Mouse (Mus musculus) CH12.LX (cell line): ENCODE results near the gene Atp5d. TPM values are rescaled to one million over a fixed set of nuclear protein-coding genes. Genes with fewer than 3 reads are reported as not detected.

ENCODE experiments used
- DNase-seq: peaks from one replicate; pipeline ENCODE4 v3.0.0-alpha.2; 2013; ENCODE audit errors: extremely low read depth
- H3K27ac ChIP-seq: 2 replicates; pipeline ENCODE4 v1.5.1; 2012; ENCODE audit warnings: low read depth, mild to moderate bottlenecking, control low read depth, moderate library complexity; ENCODE audit not compliant: insufficient read depth
- H3K27me3 ChIP-seq: replicated peaks from 2 replicates; pipeline ENCODE3; 2012; ENCODE audit warnings: inconsistent platforms
- H3K36me3 ChIP-seq, 2 experiments: replicated peaks in 1 of 2; 2 replicates each; pipeline versions ENCODE3 to v1.6.1; 2012; ENCODE audit warnings: inconsistent platforms in 1 of 2, low read length in 1 of 2, mild to moderate bottlenecking in 1 of 2, mixed read lengths in 1 of 2, moderate library complexity in 1 of 2; ENCODE audit not compliant: control insufficient read depth in 1 of 2, insufficient read depth in 1 of 2
- H3K4me1 ChIP-seq, 2 experiments: 2 replicates each; pipeline ENCODE4 v1.6.1; 2012; ENCODE audit warnings: inconsistent platforms in 1 of 2, moderate library complexity in 1 of 2; ENCODE audit not compliant: insufficient read depth in 2 of 2, control insufficient read depth in 1 of 2
- H3K4me2 ChIP-seq: 2 replicates; pipeline ENCODE4 v1.6.1; 2012; ENCODE audit warnings: low read depth, mild to moderate bottlenecking, control low read depth; ENCODE audit not compliant: poor library complexity, insufficient read depth, severe bottlenecking
- H3K4me3 ChIP-seq, 3 experiments: fragments of 150-350 bp in 1 of 3; sonication (generic) in 1 of 3; replicated peaks in 1 of 3; 2 replicates each; pipeline versions ENCODE3 to v1.5.1; 2011 to 2012; ENCODE audit warnings: low read depth in 2 of 3, low read length in 2 of 3, mild to moderate bottlenecking in 2 of 3, moderate library complexity in 2 of 3, control low read depth in 1 of 3, improper control_type of control experiment in 1 of 3, inconsistent platforms in 1 of 3, mixed read lengths in 1 of 3; ENCODE audit not compliant: poor library complexity in 1 of 3
- H3K79me2 ChIP-seq: replicated peaks from 2 replicates; pipeline ENCODE4 v1.6.1; 2012; ENCODE audit warnings: mild to moderate bottlenecking, moderate library complexity; ENCODE audit not compliant: control insufficient read depth, poor library complexity, insufficient read depth, severe bottlenecking; ENCODE audit errors: extremely low read depth
- H3K9ac ChIP-seq: 2 replicates; pipeline ENCODE4 v1.6.1; 2012; ENCODE audit warnings: low read depth, mild to moderate bottlenecking, control low read depth, moderate library complexity; ENCODE audit not compliant: insufficient read depth
- H3K9me3 ChIP-seq: replicated peaks from 2 replicates; pipeline ENCODE3; 2012; ENCODE audit warnings: low read length, inconsistent platforms, mixed read lengths
- CTCF ChIP-seq, 2 experiments: IDR thresholded peaks in 1 of 2; conservative IDR thresholded peaks in 1 of 2; 2 replicates each; pipeline ENCODE4 v1.5.1; 2011 to 2012; ENCODE audit warnings: low read depth in 2 of 2, low read length in 2 of 2, improper control_type of control experiment in 1 of 2, inconsistent platforms in 1 of 2, mild to moderate bottlenecking in 1 of 2, moderate library complexity in 1 of 2
- GABPA ChIP-seq: IDR thresholded peaks from 2 replicates; pipeline ENCODE4 v1.6.1; 2012; ENCODE audit warnings: low read depth, low read length, improper control_type of control experiment, inconsistent platforms; ENCODE audit not compliant: insufficient replicate concordance
- HCFC1 ChIP-seq: IDR thresholded peaks from 2 replicates; pipeline ENCODE4 v1.6.1; 2012; ENCODE audit warnings: low read depth, mild to moderate bottlenecking, inconsistent platforms, low read length, improper control_type of control experiment
- IRF4 ChIP-seq: IDR thresholded peaks from 2 replicates; pipeline ENCODE4 v1.6.1; 2014; ENCODE audit warnings: low read depth, mild to moderate bottlenecking, inconsistent platforms, low read length, improper control_type of control experiment
- KAT2A ChIP-seq: IDR thresholded peaks from 2 replicates; pipeline ENCODE4 v1.6.1; 2012; ENCODE audit warnings: low read length, improper control_type of control experiment, inconsistent platforms; ENCODE audit not compliant: insufficient replicate concordance
- MAX ChIP-seq: IDR thresholded peaks from 2 replicates; pipeline ENCODE4 v1.6.1; 2011; ENCODE audit warnings: low read length, improper control_type of control experiment
- MAZ ChIP-seq: IDR thresholded peaks from 2 replicates; pipeline ENCODE4 v1.6.1; 2012; ENCODE audit warnings: low read depth, mild to moderate bottlenecking, inconsistent platforms, low read length, improper control_type of control experiment, moderate library complexity
- NELFE ChIP-seq: IDR thresholded peaks from 2 replicates; pipeline ENCODE4 v1.6.1; 2011; ENCODE audit warnings: low read depth, low read length, improper control_type of control experiment
- NRF1 ChIP-seq: IDR thresholded peaks from 2 replicates; pipeline ENCODE4 v1.6.1; 2014; ENCODE audit warnings: low read depth, mild to moderate bottlenecking, inconsistent platforms, low read length, improper control_type of control experiment, moderate library complexity
- SIN3A ChIP-seq: IDR thresholded peaks from 2 replicates; pipeline ENCODE4 v1.6.1; 2012; ENCODE audit warnings: low read length, improper control_type of control experiment, inconsistent platforms
- SMC3 ChIP-seq: IDR thresholded peaks from 2 replicates; pipeline ENCODE4 v1.6.1; 2011; ENCODE audit warnings: low read depth, low read length, improper control_type of control experiment
- TCF12 ChIP-seq: IDR thresholded peaks from 2 replicates; pipeline ENCODE4 v1.6.1; 2014; ENCODE audit warnings: low read depth, mild to moderate bottlenecking, inconsistent platforms, low read length, improper control_type of control experiment
- USF1 ChIP-seq: IDR thresholded peaks from 2 replicates; pipeline ENCODE4 v1.6.1; 2014; ENCODE audit warnings: low read depth, mild to moderate bottlenecking, inconsistent platforms, low read length, improper control_type of control experiment
- USF2 ChIP-seq: conservative IDR thresholded peaks from 2 replicates; pipeline ENCODE4 v1.6.1; 2011; ENCODE audit warnings: low read depth, low read length, improper control_type of control experiment
- ZMIZ1 ChIP-seq: IDR thresholded peaks from 2 replicates; pipeline ENCODE4 v1.6.1; 2012; ENCODE audit warnings: low read depth, mild to moderate bottlenecking, inconsistent platforms, low read length, improper control_type of control experiment
- ZNF384 ChIP-seq: IDR thresholded peaks from 2 replicates; pipeline ENCODE4 v1.6.1; 2012; ENCODE audit warnings: low read depth, low read length, improper control_type of control experiment, inconsistent platforms
- dilution Hi-C: fragments of 300-500 bp; cut with MboI; formaldehyde crosslinking; loops from 2 replicates; pipeline ENCODE4 v1.14.3; 2020; ENCODE audit warnings: low sequenced_read_pairs; ENCODE audit not compliant: extremely low pct_unique_long_range_greater_than_20kb, extremely low pct_ligation_motif_present
- in situ Hi-C: fragments of 300-500 bp; cut with MboI; formaldehyde crosslinking; loops from 3 replicates; pipeline ENCODE4 v1.14.3; 2019; ENCODE audit warnings: low sequenced_read_pairs, low pct_ligation_motif_present, low pct_unique_long_range_greater_than_20kb, mixed read lengths
- polyA plus RNA-seq: library from polyadenylated mRNA; unstranded; fragments of >175 nt; gene quantifications from 2 replicates; pipeline ENCODE4 v1.2.1, GENCODE M21; 2012; ENCODE audit warnings: low read depth; ENCODE audit not compliant: insufficient read length
- total RNA-seq, 2 experiments: library from RNA; depleted of rRNA; stranded (reverse); fragments of 300-350 nt in 1 of 2; fragments of >200 nt in 1 of 2; gene quantifications; 2 replicates each; pipeline ENCODE4 v1.2.3; 2012 to 2014

Gene Atp5d
- total and polyA plus RNA-seq, 3 experiments = 106 to 352 (median 326) TPM

GRCm38 (mm10) chr10:80123932-80124562 is 14.4 kb upstream of the Atp5d start:
- H3K4me2 ChIP-seq = no peak overlapping the region
- in situ Hi-C loops = no loop called here
- peaks cover 56% of the 10 kb centered on the region for H3K79me2 ChIP-seq
- H3K27ac ChIP-seq = no peak overlapping the region
- dilution Hi-C loops = no loop called here
- no peaks in the 10 kb centered on the region for H3K9me3 ChIP-seq
- no peaks in the 10 kb centered on the region for H3K27me3 ChIP-seq
- H3K36me3 ChIP-seq = peaks cover 82 to 94% of the 10 kb centered on the region in 2 experiments
- no peak overlapping the region for H3K9ac ChIP-seq
- no peak for DNase-seq
- peaks cover 9 to 26% of the 10 kb centered on the region in 2 experiments for H3K4me1 ChIP-seq
- TF ChIP-seq GABPA (no peak), NRF1 (no peak), USF1 (no peak), MAZ (no peak), TCF12 (no peak), SMC3 (no peak), CTCF (conservative IDR thresholded peaks at IDR 0.05 in 1 of 2, IDR thresholded peaks at IDR 0.05 in 1 of 2; ENCODE audit: low read depth in 2 of 2, low read length in 2 of 2) (no peak), IRF4 (no peak), NELFE (no peak), HCFC1 (no peak), ZNF384 (no peak), SIN3A (no peak), MAX (no peak), USF2 (no peak), ZMIZ1 (no peak), KAT2A (no peak)
- H3K4me3 ChIP-seq = no peak overlapping the region

DNA sequence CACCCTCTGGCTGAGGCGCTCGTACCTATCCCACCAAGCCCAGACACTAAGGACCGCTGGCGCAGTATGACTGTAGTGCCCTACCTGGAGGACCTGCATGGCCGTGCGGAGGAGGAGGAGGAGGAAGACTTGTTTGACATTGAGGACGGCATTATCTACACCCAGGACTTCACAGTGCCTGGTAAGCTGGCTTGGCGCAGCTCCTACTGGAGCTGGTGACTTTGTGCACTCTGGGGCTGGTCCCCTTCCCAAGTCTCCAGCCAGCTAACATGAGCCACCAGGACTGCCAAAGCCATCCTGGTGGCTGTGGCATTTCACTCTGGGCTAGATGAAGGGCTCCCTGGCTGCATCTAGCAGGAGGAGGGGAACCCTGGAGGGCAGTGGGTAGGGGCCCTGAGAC is 10.5 kb upstream of the Atp5d start:
- Histone ChIP-seq H3K9me3 (no peaks in the 10 kb centered on the region), H3K4me3 (no peak overlapping the region), H3K36me3 (peaks cover 94 to 99% of the 10 kb centered on the region in 2 experiments), H3K9ac (no peak overlapping the region), H3K4me2 (no peak overlapping the region), H3K4me1 (no peaks in the 10 kb centered on the region), H3K79me2 (peaks cover 18% of the 10 kb centered on the region), H3K27me3 (no peaks in the 10 kb centered on the region), H3K27ac (no peak overlapping the region)
- dilution Hi-C loops (no loop called here), in situ Hi-C loops (no loop called here)
- no peak for DNase-seq
- no peak for TF ChIP-seq GABPA
